Mouse (Mus musculus) gastrocnemius, postnatal 36 days (tissue): ENCODE data around the gene Zfp971. TPM values are rescaled to one million over a fixed set of nuclear protein-coding genes. Genes with fewer than 3 reads are reported as not detected.
"Not testable (repeated sequence)": the region's sequence is repeated elsewhere in the genome, so short reads cannot be mapped to it uniquely, and the experiment has no call there.

ENCODE experiments used
- DNase-seq, 2 experiments: peaks; one replicate each; pipeline ENCODE4 v3.0.0; 2022
- intact Hi-C: fragments of 180-260 bp; cut with DNase I; formaldehyde crosslinking; loops from one replicate; pipeline ENCODE4 v1.15.1; 2025
- long read RNA-seq, 2 experiments: library from polyadenylated mRNA; stranded (forward); transcript quantifications; one replicate each; pipeline ENCODE4 v2.0.0; 2021
- total RNA-seq, 2 experiments: library from RNA; stranded (reverse); gene quantifications; 2 replicates each; pipeline ENCODE4 v1.2.3; 2021

The Zfp971 gene
- 10 to 100 TPM; 27.3 to 29.4 TPM for total RNA-seq
- long read RNA-seq, experiment 1, partial matches to known transcripts: 0 of 2 reads
- long read RNA-seq, experiment 1, other reads (novel, unspliced or antisense): 0 of 2 reads
- long read RNA-seq, experiment 2, transcript Zfp971-201 (3 exons, 923 nt): major isoform, 9 of 14 reads
- long read RNA-seq, experiment 2, partial matches to known transcripts: 0 of 14 reads
- long read RNA-seq, experiment 2, other reads (novel, unspliced or antisense): 5 of 14 reads

GRCm38 (mm10) chr2:178023011-178023611, at the start of gene Zfp971:
Gene Zfp971, plus strand, starts transcription at chr2:178023284.
- peak; percentile 6 to 44 for DNase-seq
- intact Hi-C loops: not testable (repeated sequence)

- DNase-seq, intact Hi-C loops: not testable (repeated sequence)
Measured at GRCm38 (mm10) chr2:177974814-177975213, 48.3 kb upstream of the Zfp971 start.

GRCm38 (mm10) chr2:178019486-178019885, 3.6 kb upstream of the Zfp971 start:
- DNase-seq, intact Hi-C loops: not testable (repeated sequence)

- intact Hi-C loops, DNase-seq: not testable (repeated sequence)
Measured at GRCm38 (mm10) chr2:178020773-178021172, 2.3 kb upstream of the Zfp971 start.

GRCm38 (mm10) chr2:178023861-178024260, 777 bp downstream of the Zfp971 start:
- intact Hi-C loops: not testable (repeated sequence)

GRCm38 (mm10) chr2:178027601-178028000, 4.5 kb downstream of the Zfp971 start:
- DNase-seq, intact Hi-C loops: not testable (repeated sequence)

More at GRCm38 (mm10) chr2:178023861-178024260, 777 bp downstream of the Zfp971 start:
- not testable (repeated sequence) for DNase-seq

- intact Hi-C loops: no loop called here
- peak in 1 of 2 experiments; percentile 40 for DNase-seq
Measured at GRCm38 (mm10) chr2:178058195-178058594, 35.1 kb downstream of the Zfp971 start.

- intact Hi-C loops, DNase-seq: not testable (repeated sequence)
Measured at GRCm38 (mm10) chr2:178078166-178078717, 55.2 kb downstream of the Zfp971 start, which contains the start of gene Zfp931. Gene Zfp931, minus strand, starts transcription at chr2:178078476.

Other genes with a start within 250 kb of the Zfp971 start
- 10 to 100 TPM; 73.6 to 83.3 TPM for gene Gm14325, start 182.9 kb upstream of the Zfp971 start, total RNA-seq
- gene Gm14327, start 126.2 kb upstream of the Zfp971 start, total RNA-seq: 1 to 10 TPM; 2.9 to 4.4 TPM
- gene Zfp972, start 97.7 kb upstream of the Zfp971 start, total RNA-seq: under 1 TPM in 1 of 2 experiments, not detected in 1; 0.51 TPM
- 10 to 100 TPM; 28.1 to 34.8 TPM for gene Gm14326, start 66.0 kb upstream of the Zfp971 start, total RNA-seq
- gene Zfp931, start 55.2 kb downstream of the Zfp971 start, total RNA-seq: 1 to 10 TPM; 9.0 to 9.9 TPM
- gene Phactr3, start 95.7 kb downstream of the Zfp971 start, total RNA-seq: not detected